Mouse (Mus musculus) monocyte, adult 2 months (primary cell): Measurements from ENCODE around the gene Mapk1ip1l.

ENCODE experiments used
- DNase-seq, 2 experiments: peaks; one replicate each; pipeline ENCODE4 v3.0.0; 2022; ENCODE audit warnings: low spot score in 2 of 2, low read depth in 1 of 2

The Mapk1ip1l gene

GRCm38 (mm10) chr14:47297785-47298407 is at the start of gene Mapk1ip1l:
Gene Mapk1ip1l (plus strand): TSS chr14:47298266.
- peak; percentile 80 to 90 for DNase-seq

GRCm38 (mm10) chr14:47249839-47250238 is 48.2 kb upstream of the Mapk1ip1l start:
- DNase-seq: no peak

- DNase-seq: no peak
These were observed 33.2 kb upstream of the Mapk1ip1l start for GRCm38 (mm10) chr14:47264866-47265265.

GRCm38 (mm10) chr14:47265829-47266228 is 32.2 kb upstream of the Mapk1ip1l start:
- no peak for DNase-seq

- DNase-seq: no peak
These were observed 29.0 kb upstream of the Mapk1ip1l start for GRCm38 (mm10) chr14:47269056-47269455.

GRCm38 (mm10) chr14:47269706-47270105 is 28.4 kb upstream of the Mapk1ip1l start:
- DNase-seq: no peak

GRCm38 (mm10) chr14:47273751-47274150 is 24.3 kb upstream of the Mapk1ip1l start:
- DNase-seq: no peak

GRCm38 (mm10) chr14:47275417-47275816 is 22.6 kb upstream of the Mapk1ip1l start:
- no peak for DNase-seq

GRCm38 (mm10) chr14:47276036-47276603 is 21.9 kb upstream of the Mapk1ip1l start:
- DNase-seq: peak in 1 of 2 experiments; percentile 13

GRCm38 (mm10) chr14:47276637-47277393 is 21.3 kb upstream of the Mapk1ip1l start, which contains the start of the genes Wdhd1 and Socs4:
Gene Wdhd1 (minus strand): TSS chr14:47276857.
Gene Socs4 (plus strand): TSS chr14:47276931.
- DNase-seq: peak; percentile 86 to 93

- DNase-seq: no peak
These were observed 19.0 kb upstream of the Mapk1ip1l start for GRCm38 (mm10) chr14:47279058-47279457.

- no peak for DNase-seq
These were observed 16.5 kb upstream of the Mapk1ip1l start for GRCm38 (mm10) chr14:47281535-47281934.

- DNase-seq: no peak
These were observed 14.5 kb upstream of the Mapk1ip1l start for GRCm38 (mm10) chr14:47283568-47283967.

- DNase-seq: no peak
These were observed 12.8 kb upstream of the Mapk1ip1l start for GRCm38 (mm10) chr14:47285271-47285670.

GRCm38 (mm10) chr14:47286215-47286614 is 11.9 kb upstream of the Mapk1ip1l start:
- no peak for DNase-seq

- DNase-seq: no peak
These were observed 11.0 kb upstream of the Mapk1ip1l start for GRCm38 (mm10) chr14:47287021-47287420.

- no peak for DNase-seq
These were observed 6.3 kb upstream of the Mapk1ip1l start for GRCm38 (mm10) chr14:47291772-47292171.

GRCm38 (mm10) chr14:47294136-47294535 is 3.9 kb upstream of the Mapk1ip1l start:
- DNase-seq: no peak

GRCm38 (mm10) chr14:47296232-47296631 is 1.8 kb upstream of the Mapk1ip1l start:
- DNase-seq: no peak

- DNase-seq: no peak
These were observed 334 bp downstream of the Mapk1ip1l start for GRCm38 (mm10) chr14:47298408-47298792.

- DNase-seq: no peak
These were observed 774 bp downstream of the Mapk1ip1l start for GRCm38 (mm10) chr14:47298819-47299261.
